Mouse (Mus musculus) hindbrain, embryonic 14.5 days (tissue): ENCODE measurements around the gene Mrgprh. TPM values are rescaled to one million over a fixed set of nuclear protein-coding genes. Genes with fewer than 3 reads are reported as not detected.
"Not testable (repeated sequence)": the region's sequence is repeated elsewhere in the genome, so short reads cannot be mapped to it uniquely, and the experiment has no call there.

Experiments used
- ATAC-seq: fragments of 200-750 bp; cut with Nextera tagmentation; 2 replicates; pipeline ENCODE4 v1.8.0; 2017; ENCODE audit warnings: moderate number of reproducible peaks, mild to moderate bottlenecking, moderate TSS enrichment, moderate library complexity; ENCODE audit not compliant: low FRiP score
- DNase-seq: peaks from one replicate; pipeline ENCODE4 v3.0.0-alpha.2; 2015; ENCODE audit warnings: low spot score
- H3K27ac ChIP-seq: fragments of 300-500 bp; sonication (generic); 2 replicates; pipeline ENCODE4 v1.5.1; 2014; ENCODE audit warnings: mild to moderate bottlenecking, moderate library complexity
- H3K27me3 ChIP-seq: fragments of 300-500 bp; sonication (generic); 2 replicates; pipeline ENCODE4 v1.6.1; 2014; ENCODE audit warnings: mild to moderate bottlenecking, low read length, mixed read lengths; ENCODE audit not compliant: control insufficient read depth, insufficient read depth
- H3K36me3 ChIP-seq: fragments of 300-500 bp; sonication (generic); replicated peaks from 2 replicates; pipeline ENCODE4 v1.6.1; 2014; ENCODE audit not compliant: control insufficient read depth, insufficient read depth
- H3K4me1 ChIP-seq: fragments of 300-500 bp; sonication (generic); replicated peaks from 2 replicates; pipeline ENCODE4 v1.6.1; 2014; ENCODE audit warnings: antibody characterized with exemption, low read length, mixed read lengths; ENCODE audit not compliant: control insufficient read depth, insufficient read depth
- H3K4me2 ChIP-seq: fragments of 300-500 bp; sonication (generic); replicated peaks from 2 replicates; pipeline ENCODE4 v1.6.1; 2014; ENCODE audit warnings: mild to moderate bottlenecking, moderate library complexity
- H3K4me3 ChIP-seq: fragments of 300-500 bp; sonication (generic); replicated peaks from 2 replicates; pipeline ENCODE4 v1.5.1; 2014; ENCODE audit warnings: mild to moderate bottlenecking, low read length
- H3K9ac ChIP-seq: fragments of 300-500 bp; sonication (generic); 2 replicates; pipeline ENCODE4 v1.6.1; 2014
- H3K9me3 ChIP-seq: fragments of 300-500 bp; sonication (generic); 2 replicates; pipeline ENCODE4 v1.6.1; 2016; ENCODE audit warnings: low read length; ENCODE audit not compliant: control insufficient read depth
- WGBS: fragments of 180-500 bp; shearing (Covaris S2); extraction: QIAGEN DNeasy Blood & Tissue Kit; methylation state at CpG from one replicate; pipeline ENCODE4 v1.1.7; 2014; 5-methylcytosine and 5-hydroxymethylcytosine counted together
- polyA plus RNA-seq: library from polyadenylated mRNA; unstranded; fragments of >200 nt; fragmentation: Nextera tagmentation; extraction: Ambion mirVana; gene quantifications from 2 replicates; pipeline ENCODE4 v1.2.1, GENCODE M21; 2014

Gene Mrgprh
- polyA plus RNA-seq, 1 experiment from 2014 or later, result not detected

- no peaks in the 10 kb centered on the region for H3K9me3 ChIP-seq
- no peaks in the 10 kb centered on the region for H3K4me1 ChIP-seq
- ATAC-seq (no peak), DNase-seq (no peak)
- H3K27me3 ChIP-seq, result no peaks in the 10 kb centered on the region
- 79% methylated on average over 15 of the region's 15 CpGs for WGBS
- H3K4me3 ChIP-seq, result no peak overlapping the region
- peaks cover 22% of the 10 kb centered on the region for H3K36me3 ChIP-seq
- no peak overlapping the region for H3K9ac ChIP-seq
- H3K27ac ChIP-seq, result no peak overlapping the region
- no peak overlapping the region for H3K4me2 ChIP-seq
Observed at GRCm38 (mm10) chr17:12887021-12887775, 11.4 kb downstream of the Mrgprh start.

DNA sequence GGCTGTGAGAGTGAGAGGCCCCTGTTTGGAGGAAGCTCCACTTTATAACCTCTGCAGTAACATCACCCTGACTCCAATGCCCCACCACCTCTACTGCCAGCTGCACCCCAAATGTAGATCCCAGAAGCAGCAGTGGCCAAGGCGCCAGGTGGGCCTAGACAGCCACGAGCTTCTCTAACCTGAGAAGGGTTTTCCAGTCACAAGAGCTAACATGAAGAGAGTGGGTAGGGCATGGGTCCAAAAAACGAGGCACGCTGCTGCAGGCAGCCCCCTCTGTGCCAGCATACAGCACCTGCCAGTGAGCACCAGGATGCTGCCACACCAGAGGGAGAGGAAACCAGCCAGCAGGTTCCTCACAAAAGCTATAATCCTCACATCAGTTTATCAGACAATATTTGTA, 15.2 kb downstream of the Mrgprh start:
- Histone ChIP-seq H3K9ac (no peak overlapping the region), H3K27me3 (no peaks in the 10 kb centered on the region), H3K9me3 (no peaks in the 10 kb centered on the region), H3K4me3 (no peak overlapping the region), H3K27ac (no peak overlapping the region), H3K36me3 (peaks cover 26% of the 10 kb centered on the region), H3K4me2 (no peak overlapping the region), H3K4me1 (no peaks in the 10 kb centered on the region)
- DNase-seq (no peak), ATAC-seq (no peak)
- WGBS, result 85% methylated on average over 4 of the region's 4 CpGs

GRCm38 (mm10) chr17:12892033-12892432, 16.2 kb downstream of the Mrgprh start:
- ATAC-seq (no peak), DNase-seq (no peak)
- no peak overlapping the region for H3K9ac ChIP-seq
- no peak overlapping the region for H3K27ac ChIP-seq
- no peaks in the 10 kb centered on the region for H3K27me3 ChIP-seq
- WGBS, result 94% methylated on average over 9 of the region's 9 CpGs
- no peaks in the 10 kb centered on the region for H3K9me3 ChIP-seq
- H3K4me3 ChIP-seq, result no peak overlapping the region
- H3K36me3 ChIP-seq, result peaks cover 28% of the 10 kb centered on the region
- no peaks in the 10 kb centered on the region for H3K4me1 ChIP-seq
- no peak overlapping the region for H3K4me2 ChIP-seq

GRCm38 (mm10) chr17:12897674-12898073, 21.8 kb downstream of the Mrgprh start:
- 84% methylated on average over 5 of the region's 5 CpGs for WGBS
- H3K9ac ChIP-seq, result no peak overlapping the region
- DNase-seq, result no peak

GRCm38 (mm10) chr17:12898607-12899006, 22.8 kb downstream of the Mrgprh start:
- peaks cover 25% of the 10 kb centered on the region for H3K36me3 ChIP-seq
- H3K27ac ChIP-seq, result peak overlapping the region; percentile 72; the same call in 1 of the 2 replicates
- WGBS, result 26% methylated on average over 2 of the region's 2 CpGs
- H3K4me2 ChIP-seq, ATAC-seq, H3K9ac ChIP-seq, H3K27me3 ChIP-seq, H3K9me3 ChIP-seq, H3K4me1 ChIP-seq, DNase-seq, H3K4me3 ChIP-seq: not testable (repeated sequence)

More at GRCm38 (mm10) chr17:12897674-12898073, 21.8 kb downstream of the Mrgprh start:
- peaks cover 24% of the 10 kb centered on the region for H3K36me3 ChIP-seq
- no peak for ATAC-seq
- H3K27me3 ChIP-seq, result no peaks in the 10 kb centered on the region
- no peaks in the 10 kb centered on the region for H3K9me3 ChIP-seq
- no peaks in the 10 kb centered on the region for H3K4me1 ChIP-seq
- H3K27ac ChIP-seq, result 0 out of 2 replicates have a peak overlapping the region, but pooled peaks have one; percentile 16
- no peak overlapping the region for H3K4me2 ChIP-seq
- no peak overlapping the region for H3K4me3 ChIP-seq

DNA sequence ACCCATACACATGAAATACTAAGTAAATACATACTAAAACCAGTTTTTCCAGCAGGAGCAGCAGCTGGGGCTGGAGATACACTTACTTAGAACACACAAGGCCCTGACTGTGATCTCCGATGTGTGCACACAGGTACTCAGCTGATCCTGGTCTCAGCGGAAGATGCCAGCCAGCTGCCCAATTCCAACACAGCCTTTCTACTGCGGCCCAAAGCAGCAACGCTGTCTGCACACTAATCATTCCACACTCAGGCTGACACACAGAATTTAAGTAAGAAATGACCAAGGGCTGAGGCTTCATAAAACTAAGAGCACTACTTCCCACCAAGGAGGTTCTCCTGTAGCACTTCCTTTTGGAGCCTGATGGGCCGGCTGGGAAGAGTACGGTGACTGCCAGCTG, 26.5 kb downstream of the Mrgprh start:
- H3K36me3 ChIP-seq, result peaks cover 29% of the 10 kb centered on the region
- no peak for DNase-seq
- no peak for ATAC-seq
- no peaks in the 10 kb centered on the region for H3K27me3 ChIP-seq
- H3K9me3 ChIP-seq, result no peaks in the 10 kb centered on the region
- H3K27ac ChIP-seq, result no peak overlapping the region
- 94% methylated on average over 6 of the region's 6 CpGs for WGBS
- no peak overlapping the region for H3K4me2 ChIP-seq
- no peak overlapping the region for H3K9ac ChIP-seq
- H3K4me3 ChIP-seq, result no peak overlapping the region
- H3K4me1 ChIP-seq, result no peaks in the 10 kb centered on the region

DNA sequence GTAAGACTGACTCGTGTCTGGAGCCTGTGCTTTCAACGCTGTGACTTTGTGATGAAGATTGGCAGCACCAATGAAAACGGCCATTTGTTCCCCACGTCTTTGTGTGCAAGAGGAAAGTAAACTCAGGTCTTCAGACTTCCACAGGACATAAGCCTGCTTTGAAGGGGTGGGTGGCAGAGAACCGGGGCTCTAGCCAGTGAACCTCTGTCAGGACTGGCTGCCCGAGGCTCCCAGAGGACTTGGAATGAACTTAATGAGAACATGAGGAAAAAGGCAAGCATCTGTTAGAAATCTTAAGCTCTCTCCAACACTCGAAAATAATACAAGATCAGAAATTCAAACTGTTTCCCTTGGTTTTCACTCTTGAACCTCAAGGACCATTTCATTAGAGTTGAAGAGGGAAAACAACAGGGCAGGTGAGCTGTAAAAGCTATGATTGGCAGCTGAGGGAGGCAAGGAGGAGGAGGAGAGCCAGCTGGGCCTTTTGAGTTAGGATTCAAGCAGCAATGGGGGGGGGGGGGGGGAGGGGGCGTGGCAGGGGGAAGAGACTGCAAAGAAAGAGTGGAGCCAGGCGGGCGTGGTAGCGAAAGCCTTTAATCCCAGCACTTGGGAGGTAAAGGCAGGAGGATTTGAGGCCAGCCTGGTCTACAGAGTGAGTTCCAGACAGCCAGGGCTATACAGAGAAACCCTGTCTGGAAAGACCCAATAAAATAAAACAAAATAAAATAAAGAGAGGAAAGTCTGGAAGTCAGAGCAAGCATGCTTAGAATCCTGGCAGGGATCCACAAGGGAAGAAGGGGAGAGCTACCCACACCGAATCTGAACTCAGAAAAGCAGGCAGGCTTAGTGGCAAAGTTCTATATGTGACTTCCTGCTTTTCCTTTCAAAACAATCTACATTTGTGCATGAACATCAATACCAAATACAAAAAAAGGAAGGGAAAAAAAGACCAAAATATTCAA, 27.8 kb downstream of the Mrgprh start:
- Histone ChIP-seq H3K4me3 (no peak overlapping the region), H3K9me3 (no peaks in the 10 kb centered on the region), H3K27ac (no peak overlapping the region), H3K4me2 (no peak overlapping the region), H3K9ac (no peak overlapping the region), H3K36me3 (peaks cover 29% of the 10 kb centered on the region), H3K4me1 (no peaks in the 10 kb centered on the region), H3K27me3 (no peaks in the 10 kb centered on the region)
- WGBS, result 40% methylated on average over 11 of the region's 12 CpGs
- ATAC-seq (no peak), DNase-seq (no peak)

- ATAC-seq, result no peak
Observed at GRCm38 (mm10) chr17:12904349-12904748, 28.5 kb downstream of the Mrgprh start.

DNA sequence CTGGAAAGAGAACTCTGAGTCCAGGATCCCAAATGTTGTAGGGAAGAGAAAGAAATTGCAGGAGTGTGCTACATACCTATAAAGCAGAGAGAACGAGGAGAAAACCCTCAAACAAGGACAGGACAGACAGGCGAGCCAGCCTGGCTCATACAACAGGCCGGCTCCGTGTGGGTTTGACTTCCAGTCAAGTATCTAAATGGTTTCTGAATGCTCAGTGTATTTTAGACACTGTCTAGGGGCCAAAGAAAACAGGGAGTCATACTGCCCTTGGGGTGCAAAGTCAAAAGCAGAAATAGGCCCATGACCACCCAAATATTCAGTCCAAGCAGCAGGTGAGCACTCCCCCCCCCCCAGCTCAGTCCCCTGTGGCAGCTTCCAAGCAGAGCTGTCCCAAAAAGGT, 30.0 kb downstream of the Mrgprh start:
- 88% methylated on average over 4 of the region's 4 CpGs for WGBS
- H3K4me1 ChIP-seq, result no peaks in the 10 kb centered on the region
- H3K36me3 ChIP-seq, result peaks cover 32% of the 10 kb centered on the region
- no peak overlapping the region for H3K4me3 ChIP-seq
- H3K9me3 ChIP-seq, result no peaks in the 10 kb centered on the region
- no peak overlapping the region for H3K9ac ChIP-seq
- DNase-seq (no peak), ATAC-seq (no peak)
- no peak overlapping the region for H3K4me2 ChIP-seq
- no peaks in the 10 kb centered on the region for H3K27me3 ChIP-seq
- H3K27ac ChIP-seq, result no peak overlapping the region

More at GRCm38 (mm10) chr17:12904349-12904748, 28.5 kb downstream of the Mrgprh start:
- Histone ChIP-seq H3K27me3 (no peaks in the 10 kb centered on the region), H3K4me1 (no peaks in the 10 kb centered on the region), H3K27ac (no peak overlapping the region), H3K9me3 (no peaks in the 10 kb centered on the region), H3K4me2 (no peak overlapping the region), H3K4me3 (no peak overlapping the region), H3K9ac (no peak overlapping the region), H3K36me3 (peaks cover 29% of the 10 kb centered on the region)
- DNase-seq, result no peak
- WGBS, result 52% methylated on average over 1 of the region's 1 CpGs
